In genomic region chr1:74506471-74506881, GRCm38 (mm10) we compare ENCODE assay signal across 7 mouse cellular contexts. TPM values are rescaled to one million over a fixed set of nuclear protein-coding genes. Genes with fewer than 3 reads are reported as not detected.
A peak's percentile ranks its signal among the peaks of the same experiment; 100 is the strongest.
DNase-seq lines count a peak whose midpoint lies in the region; TF ChIP-seq lines count a peak whose summit lies in the region.

No protein-coding gene starts in this region.

- H3K36me3 ChIP-seq in erythroblast, embryonic 14.5 days (ENCODE audit: control insufficient read depth), result peaks cover 49% of the 10 kb centered on the region
- H3K36me3 ChIP-seq in spleen, adult 2 months (ENCODE audit: control insufficient read depth, insufficient read depth, low read length), result no peaks in the 10 kb centered on the region

- H3K9me3 ChIP-seq in erythroblast, embryonic 14.5 days (ENCODE audit: control insufficient read depth, low read length), result no peaks in the 10 kb centered on the region

- peaks cover 64% of the 10 kb centered on the region for H3K4me1 ChIP-seq in erythroblast, embryonic 14.5 days (ENCODE audit: control insufficient read depth)
- no peaks in the 10 kb centered on the region; the same call in 1 of the 2 replicates for H3K4me1 ChIP-seq in spleen, adult 2 months (ENCODE audit: control insufficient read depth, insufficient read depth, insufficient read length)

- TF ChIP-seq CTCF in spleen, adult 2 months (IDR thresholded peaks at IDR 0.05; ENCODE audit: extremely low read depth, insufficient read depth, insufficient read length, insufficient replicate concordance), result no peak

- under 1% methylated on average over 34 of the region's 34 CpGs for WGBS in spleen, adult 2 months

- H3K27ac ChIP-seq in spleen, adult 2 months (ENCODE audit: insufficient read depth, low read length), result peak overlapping the region; percentile 84

- peak overlapping the region; percentile 99 for H3K4me3 ChIP-seq in erythroblast, embryonic 14.5 days (replicated peaks)
- H3K4me3 ChIP-seq in spleen, adult 2 months (ENCODE audit: extremely low read depth, insufficient read depth, insufficient read length), result peak overlapping the region; percentile 76

- DNase-seq in right cerebral cortex, postnatal 10 days (ENCODE audit: low spot score in 2 of 2), result peak; percentile 50 to 66
- DNase-seq in right cerebral cortex, postnatal 25 days, result no peak
- DNase-seq in adrenal gland, postnatal 25 days, result peak; percentile 61
- DNase-seq in induced T-regulatory cell, adult 2 months (ENCODE audit: low read depth), result peak; percentile 67
- peak; percentile 66 for DNase-seq in lung, postnatal 10 days
- no peak for DNase-seq in spleen, adult 2 months (ENCODE audit: low read depth in 1 of 2, low spot score in 2 of 2)

- TF ChIP-seq POLR2A in spleen, adult 2 months (IDR thresholded peaks at IDR 0.05; ENCODE audit: low read depth, low read length), result no peak

- H3K27me3 ChIP-seq in erythroblast, embryonic 14.5 days (ENCODE audit: control insufficient read depth), result no peaks in the 10 kb centered on the region
- H3K27me3 ChIP-seq in spleen, adult 2 months (ENCODE audit: control insufficient read depth, insufficient read depth, low read length), result no peaks in the 10 kb centered on the region

RNA-seq across cellular contexts. Expression of gene Cnot9, which starts 0.6 kb away (rescaled TPM):
- 26.3 and 27.2 TPM in 2 replicates for total RNA-seq in adrenal gland, postnatal 25 days (2021)
- polyA plus RNA-seq in erythroblast, embryonic 14.5 days (2012), result 0.78 and 0.87 TPM in 2 replicates
- polyA plus RNA-seq in spleen, adult 2 months (2012; rRNA removed), result 12.6 and 14.8 TPM in 2 replicates

RNA-seq across cellular contexts. Expression of gene Plcd4, which starts 36.2 kb away (rescaled TPM):
- 0.24 and 0.82 TPM in 2 replicates for total RNA-seq in adrenal gland, postnatal 25 days (2021)
- not detected in 2 replicates for polyA plus RNA-seq in erythroblast, embryonic 14.5 days (2012)
- polyA plus RNA-seq in spleen, adult 2 months (2012; rRNA removed), result not detected in 2 replicates

RNA-seq across cellular contexts. Expression of gene Usp37, which starts 37.6 kb away (rescaled TPM):
- total RNA-seq in adrenal gland, postnatal 25 days (2021), result 16.5 and 25.3 TPM in 2 replicates
- 0.08 and 0.14 TPM in 2 replicates for polyA plus RNA-seq in erythroblast, embryonic 14.5 days (2012)
- polyA plus RNA-seq in spleen, adult 2 months (2012; rRNA removed), result 2.5 and 2.7 TPM in 2 replicates

Comparison
In these comparisons a context has a peak if more than half of its experiments do, and no peak if none do; other contexts are left out.
1. DNase-seq: peak in right cerebral cortex, postnatal 10 days (2 of 2), adrenal gland, postnatal 25 days (single experiment), induced T-regulatory cell, adult 2 months (single experiment) and lung, postnatal 10 days (single experiment); none in right cerebral cortex, postnatal 25 days (single experiment) and spleen, adult 2 months (0 of 2).